Mouse (Mus musculus) liver, embryonic 16.5 days (tissue): ENCODE results near the gene Sh3glb1. TPM values are rescaled to one million over a fixed set of nuclear protein-coding genes. Genes with fewer than 3 reads are reported as not detected.
A peak's percentile ranks its signal among the peaks of the same experiment; 100 is the strongest.

Experiments used
- ATAC-seq: fragments of 200-750 bp; cut with Nextera tagmentation; 2 replicates; pipeline ENCODE4 v1.8.0; 2017; ENCODE audit warnings: low read depth, mild to moderate bottlenecking, moderate number of reproducible peaks, moderate library complexity
- H3K27ac ChIP-seq: fragments of 300-500 bp; sonication (generic); 2 replicates; pipeline ENCODE4 v1.5.1; 2014; ENCODE audit warnings: mild to moderate bottlenecking, low read length
- H3K27me3 ChIP-seq: fragments of 300-500 bp; sonication (generic); 2 replicates; pipeline ENCODE4 v1.6.1; 2014; ENCODE audit warnings: low read depth, low read length, mixed read lengths; ENCODE audit not compliant: control insufficient read depth, insufficient read depth
- H3K36me3 ChIP-seq: fragments of 300-500 bp; sonication (generic); 2 replicates; pipeline ENCODE4 v1.6.1; 2014; ENCODE audit warnings: mild to moderate bottlenecking; ENCODE audit not compliant: control insufficient read depth, insufficient read depth
- H3K4me1 ChIP-seq: fragments of 300-500 bp; sonication (generic); 2 replicates; pipeline ENCODE4 v1.6.1; 2014; ENCODE audit warnings: low read depth, low read length, mixed read lengths; ENCODE audit not compliant: control insufficient read depth
- H3K4me2 ChIP-seq: fragments of 300-500 bp; sonication (generic); 2 replicates; pipeline ENCODE4 v1.6.1; 2014; ENCODE audit warnings: low read depth, low read length, mixed read lengths
- H3K4me3 ChIP-seq: fragments of 300-500 bp; sonication (generic); 2 replicates; pipeline ENCODE4 v1.5.1; 2014; ENCODE audit warnings: low read depth, mild to moderate bottlenecking, low read length
- H3K9ac ChIP-seq: fragments of 300-500 bp; sonication (generic); 2 replicates; pipeline ENCODE4 v1.6.1; 2014; ENCODE audit warnings: low read depth, low read length
- H3K9me3 ChIP-seq: fragments of 300-500 bp; sonication (generic); replicated peaks from 2 replicates; pipeline ENCODE4 v1.6.1; 2016; ENCODE audit warnings: low read length; ENCODE audit not compliant: control insufficient read depth
- WGBS: fragments of 180-500 bp; shearing (Covaris S2); extraction: QIAGEN DNeasy Blood & Tissue Kit; methylation state at CpG from one replicate; pipeline ENCODE4 v1.1.7; 2014; ENCODE audit not compliant: insufficient replicate concordance; 5-methylcytosine and 5-hydroxymethylcytosine counted together
- polyA plus RNA-seq: library from polyadenylated mRNA; unstranded; fragments of >200 nt; fragmentation: Nextera tagmentation; extraction: Ambion mirVana; gene quantifications from 2 replicates; pipeline ENCODE4 v1.2.1, GENCODE M21; 2015

Sh3glb1 gene
- polyA plus RNA-seq, 1 experiment from 2014 or later: 83.3 TPM

GRCm38 (mm10) chr3:144698790-144699433 lies 21.2 kb downstream of the Sh3glb1 start:
- Histone ChIP-seq H3K9me3 (no peaks in the 10 kb centered on the region), H3K4me1 (peaks cover 13% of the 10 kb centered on the region), H3K27me3 (no peaks in the 10 kb centered on the region), H3K36me3 (peaks cover 38% of the 10 kb centered on the region), H3K4me3 (no peak overlapping the region), H3K9ac (no peak overlapping the region), H3K27ac (peak overlapping the region; percentile 23; the same call in 1 of the 2 replicates), H3K4me2 (no peak overlapping the region)
- 40% methylated on average over 5 of the region's 5 CpGs for WGBS
- ATAC-seq: peak; percentile 43; the same call in 1 of the 2 replicates

DNA sequence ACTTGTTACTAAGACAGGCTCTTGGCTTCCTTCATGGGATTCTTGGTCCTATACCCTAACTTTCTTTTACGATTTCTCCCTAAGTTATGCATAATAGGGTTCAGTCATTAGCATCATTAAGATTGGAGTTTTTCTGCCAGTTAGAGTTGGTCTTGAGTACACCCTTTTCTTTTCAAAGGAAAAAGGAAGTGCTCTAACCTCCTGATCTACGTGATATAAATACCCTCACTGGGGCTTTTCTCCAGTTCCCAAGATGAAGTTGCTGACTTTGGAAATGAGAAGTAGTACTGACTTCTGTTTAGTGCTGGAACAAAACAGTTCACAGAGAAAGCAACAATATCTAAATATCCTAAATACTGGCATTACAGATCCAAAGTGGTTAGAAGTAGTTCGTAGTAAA lies 22.2 kb downstream of the Sh3glb1 start:
- Histone ChIP-seq H3K36me3 (peaks cover 40% of the 10 kb centered on the region), H3K27me3 (no peaks in the 10 kb centered on the region), H3K4me2 (no peak overlapping the region), H3K4me3 (no peak overlapping the region), H3K4me1 (peaks cover 13% of the 10 kb centered on the region), H3K27ac (no peak overlapping the region), H3K9me3 (no peaks in the 10 kb centered on the region), H3K9ac (no peak overlapping the region)
- 55% methylated on average over 3 of the region's 3 CpGs for WGBS
- no peak for ATAC-seq

DNA sequence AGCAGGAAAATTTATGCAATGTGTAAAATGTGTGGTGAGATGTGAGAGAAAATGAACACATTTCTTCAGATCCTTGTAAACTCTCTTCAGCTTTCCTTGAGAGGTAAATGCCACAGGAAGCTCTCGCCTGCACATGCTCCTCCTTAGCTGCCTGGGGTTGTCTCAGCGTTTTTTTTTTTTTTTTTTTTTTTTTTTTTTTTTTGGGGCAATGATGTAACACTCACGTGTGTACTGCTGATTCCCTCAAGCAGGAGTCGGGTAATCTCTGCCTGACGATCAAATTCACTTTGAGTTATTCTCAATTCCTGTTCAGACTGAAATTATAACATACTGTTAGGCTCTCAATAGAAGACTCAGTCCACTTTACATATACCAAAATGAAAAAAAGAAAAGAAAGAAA lies 23.0 kb downstream of the Sh3glb1 start:
- WGBS: 33% methylated on average over 5 of the region's 5 CpGs
- Histone ChIP-seq H3K27me3 (no peaks in the 10 kb centered on the region), H3K9me3 (no peaks in the 10 kb centered on the region), H3K4me2 (no peak overlapping the region), H3K27ac (no peak overlapping the region), H3K9ac (no peak overlapping the region), H3K4me1 (peaks cover 13% of the 10 kb centered on the region), H3K4me3 (no peak overlapping the region), H3K36me3 (peaks cover 40% of the 10 kb centered on the region)
- no peak for ATAC-seq

GRCm38 (mm10) chr3:144694941-144695340 lies 25.2 kb downstream of the Sh3glb1 start:
- Histone ChIP-seq H3K4me2 (no peak overlapping the region), H3K9ac (no peak overlapping the region), H3K36me3 (peaks cover 48% of the 10 kb centered on the region), H3K9me3 (no peaks in the 10 kb centered on the region), H3K4me1 (peaks cover 10% of the 10 kb centered on the region), H3K27ac (no peak overlapping the region), H3K4me3 (no peak overlapping the region), H3K27me3 (no peaks in the 10 kb centered on the region)
- WGBS: 81% methylated on average over 7 of the region's 7 CpGs
- no peak for ATAC-seq

DNA sequence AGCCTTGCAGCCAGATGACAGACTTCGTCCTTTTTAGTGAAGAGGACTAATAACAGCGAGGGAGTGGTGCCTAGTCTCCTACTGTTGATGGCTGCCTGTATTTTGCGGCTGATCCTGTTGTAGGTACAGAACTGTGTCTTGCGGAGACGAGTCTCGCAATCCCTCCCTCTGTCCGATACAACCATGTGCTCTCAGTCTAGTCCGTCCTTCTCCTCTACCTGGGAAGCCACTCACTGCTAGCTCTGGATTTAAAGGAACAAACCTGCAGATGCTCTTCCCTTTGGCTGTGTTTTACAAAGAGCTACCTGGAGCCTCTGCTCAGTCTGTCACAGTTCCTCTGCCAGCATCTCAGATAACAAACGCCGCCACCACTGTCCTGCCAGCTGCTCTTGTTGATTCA lies 26.1 kb downstream of the Sh3glb1 start:
- no peak for ATAC-seq
- no peak overlapping the region for H3K4me3 ChIP-seq
- peaks cover 45% of the 10 kb centered on the region for H3K36me3 ChIP-seq
- H3K27me3 ChIP-seq: no peaks in the 10 kb centered on the region
- 84% methylated on average over 10 of the region's 10 CpGs for WGBS
- H3K9me3 ChIP-seq: no peaks in the 10 kb centered on the region
- no peak overlapping the region for H3K27ac ChIP-seq
- no peak overlapping the region for H3K9ac ChIP-seq
- peaks cover 12% of the 10 kb centered on the region for H3K4me1 ChIP-seq
- no peak overlapping the region for H3K4me2 ChIP-seq

DNA sequence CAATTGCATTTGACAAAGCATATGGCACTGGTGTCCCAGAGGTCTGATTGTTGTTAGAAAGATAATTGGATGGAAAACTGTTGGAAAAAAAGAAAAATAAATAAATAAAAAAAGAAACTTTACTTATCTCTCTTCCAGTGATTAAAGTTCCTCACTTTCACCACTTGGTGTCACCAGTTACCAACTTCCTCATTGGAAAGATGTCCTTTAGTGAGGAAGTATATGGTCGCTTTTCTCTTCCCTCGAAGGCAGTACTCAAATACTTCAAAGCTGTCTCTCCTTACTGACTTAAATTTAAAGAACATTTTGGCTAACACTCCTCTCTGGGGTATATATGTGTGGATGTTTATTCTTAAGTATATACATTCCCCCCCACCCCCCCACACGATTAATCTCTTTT lies 28.1 kb downstream of the Sh3glb1 start:
- H3K9me3 ChIP-seq: no peaks in the 10 kb centered on the region
- H3K36me3 ChIP-seq: peaks cover 37% of the 10 kb centered on the region
- no peak for ATAC-seq
- peaks cover 9% of the 10 kb centered on the region for H3K4me1 ChIP-seq
- H3K9ac ChIP-seq: no peak overlapping the region
- H3K27ac ChIP-seq: no peak overlapping the region
- WGBS: 39% methylated on average over 3 of the region's 3 CpGs
- H3K4me2 ChIP-seq: no peak overlapping the region
- H3K4me3 ChIP-seq: no peak overlapping the region
- H3K27me3 ChIP-seq: no peaks in the 10 kb centered on the region

GRCm38 (mm10) chr3:144689236-144689635 lies 30.9 kb downstream of the Sh3glb1 start:
- ATAC-seq: peak; percentile 98
- 20% methylated on average over 11 of the region's 11 CpGs for WGBS
- 0 out of 2 replicates have a peak overlapping the region, but pooled peaks have one; percentile 17 for H3K4me2 ChIP-seq

GRCm38 (mm10) chr3:144688284-144688683 lies 31.9 kb downstream of the Sh3glb1 start:
- peaks cover 17% of the 10 kb centered on the region for H3K36me3 ChIP-seq
- no peak overlapping the region for H3K4me2 ChIP-seq
- no peaks in the 10 kb centered on the region for H3K9me3 ChIP-seq
- WGBS: 83% methylated on average over 8 of the region's 8 CpGs
- no peak overlapping the region for H3K27ac ChIP-seq
- no peak overlapping the region for H3K9ac ChIP-seq
- no peaks in the 10 kb centered on the region for H3K27me3 ChIP-seq
- H3K4me1 ChIP-seq: peaks cover 23% of the 10 kb centered on the region
- no peak overlapping the region for H3K4me3 ChIP-seq
- no peak for ATAC-seq

More at GRCm38 (mm10) chr3:144689236-144689635, 30.9 kb downstream of the Sh3glb1 start:
- Histone ChIP-seq H3K27me3 (no peaks in the 10 kb centered on the region), H3K4me3 (no peak overlapping the region), H3K9me3 (no peaks in the 10 kb centered on the region), H3K27ac (peak overlapping the region; percentile 71), H3K9ac (0 out of 2 replicates have a peak overlapping the region, but pooled peaks have one; percentile 28), H3K36me3 (peaks cover 24% of the 10 kb centered on the region), H3K4me1 (peaks cover 14% of the 10 kb centered on the region)

- 85% methylated on average over 9 of the region's 9 CpGs for WGBS
Observed at GRCm38 (mm10) chr3:144687618-144688017, 32.5 kb downstream of the Sh3glb1 start.

More at GRCm38 (mm10) chr3:144687618-144688017, 32.5 kb downstream of the Sh3glb1 start:
- Histone ChIP-seq H3K4me3 (no peak overlapping the region), H3K4me2 (no peak overlapping the region), H3K27me3 (no peaks in the 10 kb centered on the region), H3K27ac (no peak overlapping the region), H3K4me1 (peaks cover 29% of the 10 kb centered on the region), H3K36me3 (peaks cover 17% of the 10 kb centered on the region), H3K9ac (no peak overlapping the region), H3K9me3 (no peaks in the 10 kb centered on the region)
- ATAC-seq: no peak
